Mouse (Mus musculus) neural tube, embryonic 12.5 days (tissue): ENCODE data around the gene Mn1. TPM values are rescaled to one million over a fixed set of nuclear protein-coding genes. Genes with fewer than 3 reads are reported as not detected.

Source experiments
- ATAC-seq: fragments of 200-750 bp; cut with Nextera tagmentation; 2 replicates; pipeline ENCODE4 v1.8.0; 2017; ENCODE audit warnings: low read depth, mild to moderate bottlenecking, moderate TSS enrichment, moderate library complexity; ENCODE audit not compliant: low FRiP score
- H3K27ac ChIP-seq: fragments of 300-500 bp; sonication (generic); 2 replicates; pipeline ENCODE4 v1.5.1; 2016
- H3K27me3 ChIP-seq: fragments of 300-500 bp; sonication (generic); replicated peaks from 2 replicates; pipeline ENCODE4 v1.6.1; 2016; ENCODE audit warnings: mild to moderate bottlenecking
- H3K36me3 ChIP-seq: fragments of 300-500 bp; sonication (generic); 2 replicates; pipeline ENCODE4 v1.6.1; 2016; ENCODE audit warnings: mild to moderate bottlenecking
- H3K4me1 ChIP-seq: fragments of 300-500 bp; sonication (generic); 2 replicates; pipeline ENCODE4 v1.6.1; 2016
- H3K4me2 ChIP-seq: fragments of 300-500 bp; sonication (generic); replicated peaks from 2 replicates; pipeline ENCODE4 v1.6.1; 2016; ENCODE audit warnings: mild to moderate bottlenecking
- H3K4me3 ChIP-seq: fragments of 300-500 bp; sonication (generic); 2 replicates; pipeline ENCODE4 v1.5.1; 2016
- H3K9ac ChIP-seq: fragments of 300-500 bp; sonication (generic); 2 replicates; pipeline ENCODE4 v1.6.1; 2016; ENCODE audit warnings: mild to moderate bottlenecking
- H3K9me3 ChIP-seq: fragments of 300-500 bp; sonication (generic); 2 replicates; pipeline ENCODE4 v1.6.1; 2016; ENCODE audit warnings: mild to moderate bottlenecking
- WGBS: fragments of 180-500 bp; shearing (Covaris S2); methylation state at CpG from one replicate; pipeline ENCODE4 v1.1.7; 2016; 5-methylcytosine and 5-hydroxymethylcytosine counted together
- polyA plus RNA-seq: library from polyadenylated mRNA; unstranded; fragments of >200 nt; fragmentation: Nextera tagmentation; extraction: Ambion mirVana; gene quantifications from 2 replicates; pipeline ENCODE4 v1.2.1, GENCODE M21; 2016

The Mn1 gene
- polyA plus RNA-seq, 1 experiment from 2014 or later = 25.8 TPM

DNA sequence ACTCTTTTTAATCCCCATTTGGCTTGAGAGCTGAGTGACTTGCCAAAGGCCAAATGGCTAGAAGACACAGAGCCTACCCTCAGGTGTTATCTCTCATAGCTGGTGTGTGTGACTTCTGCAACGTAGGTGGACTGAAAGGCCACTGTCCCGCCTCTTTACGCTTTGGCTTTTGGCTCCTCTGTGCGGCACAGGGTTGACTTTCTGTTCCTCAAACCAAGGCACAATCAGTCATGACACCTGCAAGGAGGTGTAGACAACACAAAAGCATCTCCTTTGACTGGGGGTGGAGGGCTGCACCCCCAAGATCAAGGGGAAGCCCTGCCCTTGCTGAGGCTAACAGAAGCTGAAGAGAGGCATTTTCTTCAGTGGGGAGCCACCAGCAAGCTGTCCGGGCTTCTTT, 50.5 kb downstream of the Mn1 start:
- Histone ChIP-seq H3K36me3 (no peaks in the 10 kb centered on the region), H3K4me3 (no peak overlapping the region), H3K4me1 (no peaks in the 10 kb centered on the region), H3K27ac (no peak overlapping the region), H3K27me3 (no peaks in the 10 kb centered on the region), H3K9me3 (0 out of 2 replicates have a peak, but pooled peaks cover 9% of the 10 kb centered on the region), H3K4me2 (no peak overlapping the region), H3K9ac (no peak overlapping the region)
- ATAC-seq = no peak
- 70% methylated on average over 5 of the region's 5 CpGs for WGBS

DNA sequence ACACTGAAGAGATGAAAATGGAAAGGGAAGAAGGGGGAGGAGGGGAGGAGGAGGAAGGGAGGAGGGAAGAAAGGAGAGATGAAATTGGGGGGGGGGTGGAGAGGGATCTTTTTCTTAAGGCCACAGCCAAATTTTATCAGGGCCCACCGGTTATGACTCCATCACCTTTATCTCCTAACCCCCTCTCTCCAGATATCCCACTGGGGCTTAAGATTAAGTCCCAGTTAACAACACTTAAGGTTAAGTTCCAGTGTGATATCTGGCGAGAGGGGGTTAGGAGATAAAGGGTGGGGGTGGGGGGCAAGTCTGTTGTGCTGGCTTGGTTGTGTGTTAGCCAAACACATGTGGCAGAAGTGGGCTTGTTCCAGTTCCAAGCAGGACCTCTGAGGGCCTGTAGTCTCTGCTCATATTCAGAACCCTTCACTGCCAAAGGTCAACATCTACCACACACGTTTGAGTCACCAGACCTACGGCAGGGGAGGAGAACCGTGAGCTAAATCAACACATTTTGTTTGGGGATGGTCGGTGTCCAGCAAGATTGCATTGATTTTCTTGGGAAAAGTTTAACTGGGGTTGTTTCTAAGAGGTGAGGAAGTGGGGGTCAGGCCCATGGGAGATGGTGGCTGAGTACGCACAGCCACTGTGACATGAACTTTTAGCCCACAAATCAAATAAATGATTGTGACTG, 52.2 kb downstream of the Mn1 start:
- Histone ChIP-seq H3K4me1 (no peaks in the 10 kb centered on the region), H3K27me3 (no peaks in the 10 kb centered on the region), H3K27ac (no peak overlapping the region), H3K36me3 (no peaks in the 10 kb centered on the region), H3K4me3 (no peak overlapping the region), H3K9ac (no peak overlapping the region), H3K9me3 (0 out of 2 replicates have a peak, but pooled peaks cover 9% of the 10 kb centered on the region), H3K4me2 (no peak overlapping the region)
- ATAC-seq = no peak
- WGBS = 77% methylated on average over 7 of the region's 7 CpGs

DNA sequence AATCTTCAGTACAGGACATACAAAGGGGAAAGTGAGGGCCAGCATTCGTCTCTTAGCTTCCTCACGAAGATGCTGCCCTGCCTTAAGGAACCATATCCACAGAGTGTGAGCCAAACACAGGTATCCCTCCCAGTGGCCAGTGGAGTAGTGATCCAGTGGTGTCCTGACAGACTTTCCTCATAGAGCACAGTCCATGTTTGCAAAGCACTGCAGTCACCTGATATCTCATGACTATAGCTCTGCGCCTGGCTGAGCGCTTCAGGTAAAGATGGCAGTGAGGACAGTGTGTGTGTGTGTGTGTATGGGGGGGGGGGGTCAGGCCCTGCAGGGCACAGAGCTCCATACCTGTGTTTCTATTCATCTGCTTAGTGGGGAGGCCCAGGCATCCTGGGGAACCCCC, 53.7 kb downstream of the Mn1 start:
- no peak for ATAC-seq
- H3K4me1 ChIP-seq = no peaks in the 10 kb centered on the region
- H3K9ac ChIP-seq = no peak overlapping the region
- WGBS = 89% methylated on average over 4 of the region's 4 CpGs
- H3K9me3 ChIP-seq = no peaks in the 10 kb centered on the region
- no peaks in the 10 kb centered on the region for H3K27me3 ChIP-seq
- H3K4me3 ChIP-seq = no peak overlapping the region
- H3K27ac ChIP-seq = no peak overlapping the region
- no peaks in the 10 kb centered on the region for H3K36me3 ChIP-seq
- H3K4me2 ChIP-seq = no peak overlapping the region

DNA sequence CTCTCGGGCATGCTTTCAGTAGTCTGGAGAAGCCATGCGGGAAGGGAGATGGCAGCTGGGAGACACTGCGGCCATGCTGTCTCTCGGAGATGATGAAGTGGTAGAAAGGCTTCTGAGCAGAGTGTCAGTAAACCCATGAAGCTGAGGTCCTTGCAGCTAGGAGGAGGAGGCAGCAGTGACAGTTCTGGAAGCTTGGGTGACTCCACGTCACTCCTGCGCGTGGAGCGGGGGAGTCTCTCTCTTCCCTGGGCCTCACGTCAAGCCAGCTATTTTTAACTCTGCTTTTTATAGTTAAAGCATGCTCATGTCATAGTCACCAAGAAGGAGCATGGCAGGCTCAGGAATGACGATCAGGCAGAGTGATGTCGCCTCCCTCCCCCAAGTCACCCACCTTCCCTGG, 56.3 kb downstream of the Mn1 start:
- Histone ChIP-seq H3K9me3 (no peaks in the 10 kb centered on the region; the same call in 1 of the 2 replicates), H3K27me3 (no peaks in the 10 kb centered on the region), H3K36me3 (no peaks in the 10 kb centered on the region), H3K9ac (no peak overlapping the region), H3K4me1 (no peaks in the 10 kb centered on the region), H3K4me2 (no peak overlapping the region), H3K27ac (no peak overlapping the region), H3K4me3 (no peak overlapping the region)
- no peak for ATAC-seq
- WGBS = 87% methylated on average over 11 of the region's 11 CpGs

DNA sequence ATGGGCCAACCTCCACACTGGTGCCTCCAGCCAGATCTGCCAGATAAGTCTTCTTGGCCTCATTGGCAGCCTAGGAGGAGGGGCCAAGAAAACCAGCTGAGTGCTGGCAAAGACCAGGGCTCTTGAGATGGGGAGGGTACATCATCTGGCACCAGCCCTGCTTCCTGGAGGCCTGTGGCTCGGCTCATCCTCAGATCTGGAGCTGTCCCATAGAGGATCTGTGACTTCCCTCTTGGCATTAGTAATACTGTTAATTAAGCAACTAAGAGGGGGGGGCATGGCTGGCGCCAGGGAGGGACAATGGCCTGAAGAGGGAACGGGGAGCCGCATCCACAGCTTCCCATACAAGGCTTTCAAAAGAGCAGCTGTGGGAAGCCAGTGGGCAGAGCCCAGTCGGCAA, 58.6 kb downstream of the Mn1 start:
- Histone ChIP-seq H3K9ac (no peak overlapping the region), H3K9me3 (no peaks in the 10 kb centered on the region; the same call in 1 of the 2 replicates), H3K36me3 (no peaks in the 10 kb centered on the region), H3K27ac (no peak overlapping the region), H3K4me3 (no peak overlapping the region), H3K27me3 (no peaks in the 10 kb centered on the region), H3K4me1 (no peaks in the 10 kb centered on the region), H3K4me2 (no peak overlapping the region)
- no peak for ATAC-seq
- WGBS = 77% methylated on average over 5 of the region's 5 CpGs

DNA sequence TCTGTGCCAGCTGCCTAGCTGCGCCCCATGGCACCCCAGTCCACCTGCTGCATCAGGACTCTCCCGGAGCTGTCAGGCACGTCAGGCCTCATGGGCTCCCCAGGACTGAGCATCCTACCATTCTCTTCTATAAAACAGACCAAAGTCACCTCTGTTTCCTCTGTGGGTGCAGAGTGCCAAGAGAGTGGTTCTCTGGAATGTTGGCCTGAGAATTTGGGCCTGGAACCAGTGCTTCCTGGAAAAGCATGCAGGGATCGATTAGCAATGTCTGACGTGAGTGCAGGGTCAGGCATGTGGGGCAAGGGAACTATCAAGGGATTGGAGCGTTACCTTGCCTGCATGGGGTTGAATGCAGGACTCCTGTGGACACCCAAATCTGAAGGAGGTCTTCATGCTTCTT, 59.0 kb downstream of the Mn1 start:
- Histone ChIP-seq H3K9ac (no peak overlapping the region), H3K27me3 (no peaks in the 10 kb centered on the region; the same call in 1 of the 2 replicates), H3K27ac (no peak overlapping the region), H3K4me2 (no peak overlapping the region), H3K4me3 (no peak overlapping the region), H3K4me1 (no peaks in the 10 kb centered on the region), H3K36me3 (no peaks in the 10 kb centered on the region), H3K9me3 (no peaks in the 10 kb centered on the region; the same call in 1 of the 2 replicates)
- no peak for ATAC-seq
- 90% methylated on average over 6 of the region's 6 CpGs for WGBS

DNA sequence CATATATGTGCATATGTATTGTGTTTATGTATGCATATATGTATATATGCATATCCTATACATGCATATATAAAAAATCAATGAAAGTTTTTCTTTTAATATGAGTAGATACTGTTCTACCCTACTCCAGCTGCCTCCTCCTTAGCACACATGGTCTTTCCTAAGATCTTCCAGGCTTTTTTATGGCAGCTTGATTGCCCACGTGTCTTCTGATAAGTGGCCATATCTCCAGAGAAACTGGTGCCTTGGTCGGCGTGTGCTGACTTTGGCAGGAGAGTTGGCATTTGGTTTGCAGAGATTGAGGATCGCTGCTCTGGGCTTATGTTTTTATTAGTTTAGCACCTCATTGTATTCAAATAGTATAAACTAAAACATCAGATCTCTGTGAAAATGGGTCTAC, 68.7 kb downstream of the Mn1 start:
- Histone ChIP-seq H3K9ac (no peak overlapping the region), H3K4me3 (no peak overlapping the region), H3K4me2 (no peak overlapping the region), H3K36me3 (no peaks in the 10 kb centered on the region), H3K4me1 (no peaks in the 10 kb centered on the region), H3K27ac (no peak overlapping the region), H3K27me3 (no peaks in the 10 kb centered on the region; the same call in 1 of the 2 replicates), H3K9me3 (peaks cover 6% of the 10 kb centered on the region; the same call in 1 of the 2 replicates)
- no peak for ATAC-seq
- WGBS = 88% methylated on average over 4 of the region's 4 CpGs

DNA sequence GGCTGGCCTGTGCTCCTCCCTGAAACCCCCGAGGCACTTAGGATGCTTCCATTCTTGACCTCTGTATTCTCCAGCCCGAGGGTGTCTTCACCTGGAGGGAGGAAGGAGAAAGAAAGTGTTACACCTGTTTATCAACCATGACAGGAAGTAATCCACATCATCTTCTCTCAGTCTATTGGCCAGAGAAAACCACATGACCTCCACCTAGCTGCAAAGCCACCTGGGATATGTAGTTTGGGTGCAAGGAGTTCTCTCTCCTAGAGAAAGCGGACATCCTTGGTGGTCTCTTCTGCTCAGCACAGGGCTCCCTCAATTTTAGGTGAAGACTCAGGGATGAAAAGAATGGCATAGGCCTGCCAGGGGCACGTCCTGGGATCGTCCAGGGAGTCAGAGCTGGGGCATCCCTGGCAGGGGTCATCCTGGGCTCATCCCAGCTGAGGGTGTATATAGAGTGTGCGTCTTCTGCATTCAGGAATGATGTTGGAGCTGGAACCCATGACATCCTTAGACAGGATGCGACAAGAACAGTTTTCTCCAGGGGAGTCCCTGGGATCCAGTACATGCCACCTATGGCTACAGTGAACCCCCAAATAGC, 72.0 kb downstream of the Mn1 start:
- Histone ChIP-seq H3K36me3 (no peaks in the 10 kb centered on the region), H3K9ac (no peak overlapping the region), H3K4me1 (no peaks in the 10 kb centered on the region), H3K9me3 (no peaks in the 10 kb centered on the region), H3K27ac (no peak overlapping the region), H3K27me3 (peaks cover 4% of the 10 kb centered on the region; the same call in 1 of the 2 replicates), H3K4me2 (peak overlapping the region; percentile 36), H3K4me3 (no peak overlapping the region)
- peak; percentile 86 for ATAC-seq
- WGBS = 55% methylated on average over 7 of the region's 7 CpGs

DNA sequence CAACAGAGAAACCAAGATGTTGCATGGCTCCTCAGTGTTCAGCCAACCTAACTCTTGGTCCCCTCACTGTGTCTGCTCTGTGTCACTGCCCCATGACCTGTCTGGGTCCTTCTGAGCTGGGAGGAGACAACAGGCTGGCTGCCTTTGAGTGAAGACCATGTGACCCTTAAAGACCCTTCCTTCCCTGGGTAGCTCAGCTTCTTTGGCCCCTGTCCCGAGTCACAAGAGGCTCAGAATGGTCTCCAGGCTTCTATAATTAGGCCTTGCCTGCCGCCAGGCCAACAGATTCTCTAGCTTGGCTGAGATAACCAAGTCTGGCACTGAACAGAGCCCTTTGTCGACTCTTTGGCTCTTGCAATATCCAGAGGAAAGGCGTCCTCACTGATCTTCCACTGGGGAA, 73.4 kb downstream of the Mn1 start:
- no peak overlapping the region for H3K4me2 ChIP-seq
- WGBS = 73% methylated on average over 4 of the region's 4 CpGs
- H3K9me3 ChIP-seq = no peaks in the 10 kb centered on the region
- no peak for ATAC-seq
- no peaks in the 10 kb centered on the region for H3K36me3 ChIP-seq
- H3K4me3 ChIP-seq = no peak overlapping the region
- no peak overlapping the region for H3K9ac ChIP-seq
- H3K4me1 ChIP-seq = no peaks in the 10 kb centered on the region
- peaks cover 4% of the 10 kb centered on the region; the same call in 1 of the 2 replicates for H3K27me3 ChIP-seq
- no peak overlapping the region for H3K27ac ChIP-seq

DNA sequence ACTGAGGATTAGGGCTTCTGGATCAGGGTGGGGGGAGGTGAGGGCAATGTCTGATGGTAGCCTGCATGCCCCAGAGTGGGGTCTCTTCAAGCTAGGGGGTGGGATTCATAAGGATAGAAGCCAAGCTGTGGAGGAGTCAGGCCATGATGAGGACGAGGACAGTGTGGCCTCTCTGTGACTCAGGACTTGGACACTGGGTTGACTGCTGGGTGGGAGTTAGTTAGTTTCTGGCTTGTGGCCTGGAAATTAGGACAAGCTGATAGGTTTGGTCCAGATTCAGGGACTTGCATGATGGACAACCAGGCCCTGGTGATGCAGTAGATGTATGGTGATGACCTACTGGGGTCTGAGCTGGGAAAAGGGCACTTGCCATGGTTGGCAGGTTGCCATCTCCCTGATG, 74.3 kb downstream of the Mn1 start:
- no peak for ATAC-seq
- 79% methylated on average over 1 of the region's 1 CpGs for WGBS
- H3K4me1 ChIP-seq = peaks cover 4% of the 10 kb centered on the region; the same call in 1 of the 2 replicates
- H3K9ac ChIP-seq = no peak overlapping the region
- H3K36me3 ChIP-seq = no peaks in the 10 kb centered on the region
- no peak overlapping the region for H3K27ac ChIP-seq
- H3K27me3 ChIP-seq = peaks cover 4% of the 10 kb centered on the region; the same call in 1 of the 2 replicates
- no peak overlapping the region for H3K4me3 ChIP-seq
- H3K9me3 ChIP-seq = no peaks in the 10 kb centered on the region
- no peak overlapping the region for H3K4me2 ChIP-seq

DNA sequence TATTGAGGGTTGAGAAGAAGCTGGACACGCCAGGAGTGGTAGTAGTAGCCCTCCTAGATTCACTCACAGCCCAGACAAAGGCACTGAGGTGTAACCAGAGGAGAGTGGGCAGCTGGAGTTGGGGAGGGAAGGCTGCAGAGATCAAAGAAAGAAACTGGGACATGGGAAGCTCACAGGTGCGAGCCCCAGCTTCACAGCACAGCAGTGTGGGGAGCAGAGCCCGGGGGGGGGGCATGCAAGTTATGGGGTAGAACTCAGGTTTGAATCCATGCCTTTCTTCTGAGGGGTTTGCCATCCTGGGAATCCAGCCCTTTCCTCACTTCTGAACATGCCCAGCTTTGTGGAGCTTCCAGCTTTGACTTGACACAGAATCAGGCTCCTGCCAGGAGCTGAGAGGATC, 82.9 kb downstream of the Mn1 start:
- Histone ChIP-seq H3K9ac (no peak overlapping the region), H3K9me3 (no peaks in the 10 kb centered on the region), H3K27me3 (peaks cover 53% of the 10 kb centered on the region), H3K4me2 (no peak overlapping the region), H3K27ac (no peak overlapping the region), H3K4me1 (peaks cover 14% of the 10 kb centered on the region), H3K4me3 (no peak overlapping the region), H3K36me3 (no peaks in the 10 kb centered on the region)
- no peak for ATAC-seq
- WGBS = 67% methylated on average over 3 of the region's 3 CpGs

DNA sequence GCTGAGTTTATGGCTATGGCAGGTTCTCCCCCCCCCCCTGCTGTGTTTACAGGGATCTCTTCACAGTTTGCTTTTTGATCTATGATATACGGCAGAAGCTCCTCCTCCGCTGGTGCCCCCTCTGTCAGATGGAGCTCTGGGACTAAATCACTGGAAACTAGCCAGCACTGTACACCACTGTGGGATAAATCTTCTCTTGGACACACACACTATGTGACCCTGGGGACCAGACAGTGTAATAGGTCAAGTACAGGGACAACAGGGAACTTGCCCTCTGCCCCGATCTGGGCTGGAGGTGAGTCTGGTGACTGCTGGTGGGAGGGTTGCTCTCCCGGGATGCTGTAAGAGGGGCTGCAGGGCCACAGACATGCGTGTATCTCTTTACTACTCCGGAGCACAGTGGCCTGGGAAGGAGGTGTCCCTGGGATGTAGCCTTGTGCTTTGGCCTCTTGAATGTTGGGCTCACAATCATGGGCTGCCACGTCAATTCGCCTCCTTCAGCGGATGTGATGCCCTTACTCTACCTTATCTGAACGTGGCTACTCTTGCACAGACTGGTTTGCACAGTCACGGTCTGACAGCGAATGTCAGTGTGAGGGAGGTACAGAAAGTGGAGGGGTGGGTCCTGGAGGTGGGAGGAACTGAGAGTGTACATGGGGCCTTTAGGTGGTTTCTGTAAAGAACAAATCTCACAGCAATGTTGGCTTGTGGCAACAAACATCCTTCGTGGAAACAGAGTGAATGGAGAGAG, 84.7 kb downstream of the Mn1 start:
- Histone ChIP-seq H3K9me3 (no peaks in the 10 kb centered on the region), H3K4me1 (peaks cover 17% of the 10 kb centered on the region), H3K4me2 (no peak overlapping the region), H3K4me3 (no peak overlapping the region), H3K27ac (no peak overlapping the region), H3K27me3 (peaks cover 60% of the 10 kb centered on the region), H3K36me3 (no peaks in the 10 kb centered on the region), H3K9ac (no peak overlapping the region)
- 59% methylated on average over 13 of the region's 13 CpGs for WGBS
- ATAC-seq = 0 out of 2 replicates have a peak, but pooled peaks have one; percentile 33
